Mouse (Mus musculus) heart, embryonic 16.5 days (tissue): ENCODE measurements around the gene Crlf3. TPM values are rescaled to one million over a fixed set of nuclear protein-coding genes. Genes with fewer than 3 reads are reported as not detected.
"Not testable (repeated sequence)": the region's sequence is repeated elsewhere in the genome, so short reads cannot be mapped to it uniquely, and the experiment has no call there.

Experiments
- ATAC-seq: fragments of 200-750 bp; cut with Nextera tagmentation; replicated peaks from 2 replicates; pipeline ENCODE4 v1.8.0; 2017; ENCODE audit warnings: moderate number of reproducible peaks; ENCODE audit not compliant: insufficient read depth, low FRiP score; ENCODE audit errors: extremely low read depth
- H3K27ac ChIP-seq: fragments of 300-500 bp; sonication (generic); 2 replicates; pipeline ENCODE4 v1.5.1; 2014; ENCODE audit warnings: mild to moderate bottlenecking, low read length, control low read depth, moderate library complexity
- H3K27me3 ChIP-seq: fragments of 300-500 bp; sonication (generic); 2 replicates; pipeline ENCODE4 v1.6.1; 2014; ENCODE audit warnings: low read length, mixed read lengths; ENCODE audit not compliant: control insufficient read depth, insufficient read depth
- H3K36me3 ChIP-seq: fragments of 300-500 bp; sonication (generic); 2 replicates; pipeline ENCODE4 v1.6.1; 2014; ENCODE audit not compliant: control insufficient read depth, insufficient read depth
- H3K4me1 ChIP-seq: fragments of 300-500 bp; sonication (generic); 2 replicates; pipeline ENCODE4 v1.6.1; 2014; ENCODE audit warnings: low read length, mixed read lengths; ENCODE audit not compliant: control insufficient read depth, insufficient read depth
- H3K4me2 ChIP-seq: fragments of 300-500 bp; sonication (generic); 2 replicates; pipeline ENCODE4 v1.6.1; 2014; ENCODE audit warnings: low read depth, mild to moderate bottlenecking, control low read depth, low read length
- H3K4me3 ChIP-seq: fragments of 300-500 bp; sonication (generic); 2 replicates; pipeline ENCODE4 v1.5.1; 2014; ENCODE audit warnings: mild to moderate bottlenecking, control low read depth, low read length
- H3K9ac ChIP-seq: fragments of 300-500 bp; sonication (generic); 2 replicates; pipeline ENCODE4 v1.6.1; 2014; ENCODE audit warnings: low read length, control low read depth
- H3K9me3 ChIP-seq: fragments of 300-500 bp; sonication (generic); replicated peaks from 2 replicates; pipeline ENCODE4 v1.6.1; 2016; ENCODE audit warnings: low read length; ENCODE audit not compliant: control insufficient read depth
- WGBS: fragments of 180-500 bp; shearing (Covaris S2); extraction: QIAGEN DNeasy Blood & Tissue Kit; methylation state at CpG from one replicate; pipeline ENCODE4 v1.1.7; 2014; 5-methylcytosine and 5-hydroxymethylcytosine counted together
- polyA plus RNA-seq: library from polyadenylated mRNA; unstranded; fragments of >200 nt; fragmentation: Nextera tagmentation; extraction: Ambion mirVana; gene quantifications from 2 replicates; pipeline ENCODE4 v1.2.1, GENCODE M21; 2015

The Crlf3 gene
- polyA plus RNA-seq, 1 experiment from 2014 or later, result 42.8 TPM

DNA sequence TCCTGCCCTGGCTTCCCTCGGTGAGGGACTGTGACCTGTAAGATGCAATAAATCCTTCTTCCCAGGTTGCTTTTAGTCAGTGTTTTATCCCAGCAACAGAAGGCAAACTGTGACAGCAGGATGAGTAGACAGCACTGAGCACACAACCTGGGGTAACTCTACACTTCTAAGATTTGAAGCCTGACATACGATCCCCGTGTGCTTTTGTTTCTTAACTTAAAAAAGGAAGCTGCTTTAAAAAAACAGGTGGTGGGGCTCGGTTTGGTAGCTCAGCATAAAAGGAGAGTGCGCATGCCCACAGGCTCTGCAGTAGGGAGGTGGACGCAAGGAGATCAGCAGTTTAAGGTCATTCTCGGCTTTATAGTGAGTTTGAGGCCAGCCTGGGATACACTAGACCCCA is 28.3 kb downstream of the Crlf3 start:
- Histone ChIP-seq H3K27ac (no peak overlapping the region), H3K36me3 (peaks cover 20% of the 10 kb centered on the region; the same call in 1 of the 2 replicates), H3K4me3 (no peak overlapping the region), H3K4me2 (no peak overlapping the region), H3K27me3 (no peaks in the 10 kb centered on the region), H3K9me3 (no peaks in the 10 kb centered on the region), H3K4me1 (peaks cover 32% of the 10 kb centered on the region), H3K9ac (no peak overlapping the region)
- ATAC-seq, result no peak
- WGBS, result 84% methylated on average over 7 of the region's 7 CpGs

DNA sequence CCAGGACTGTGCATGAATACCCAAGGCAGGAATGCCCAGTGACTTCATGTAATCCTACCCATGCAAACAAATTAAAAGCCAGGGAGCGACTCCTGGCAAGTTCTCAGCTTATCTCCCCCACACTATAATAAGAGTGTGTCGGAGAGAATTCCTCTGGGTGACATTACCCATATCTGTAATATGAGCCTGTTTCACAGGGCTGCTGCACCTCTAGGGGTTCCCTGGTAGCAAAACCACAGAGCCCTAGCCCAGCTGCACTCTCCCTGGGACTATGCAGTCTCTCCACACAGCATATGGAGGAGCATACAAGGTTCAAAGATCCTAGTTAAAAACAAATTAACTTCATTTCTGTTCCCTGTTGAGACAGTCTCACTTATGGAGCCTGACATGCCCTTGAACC is 30.7 kb downstream of the Crlf3 start:
- Histone ChIP-seq H3K27ac (peak overlapping the region; percentile 87), H3K9ac (peak overlapping the region; percentile 13; the same call in 1 of the 2 replicates)

DNA sequence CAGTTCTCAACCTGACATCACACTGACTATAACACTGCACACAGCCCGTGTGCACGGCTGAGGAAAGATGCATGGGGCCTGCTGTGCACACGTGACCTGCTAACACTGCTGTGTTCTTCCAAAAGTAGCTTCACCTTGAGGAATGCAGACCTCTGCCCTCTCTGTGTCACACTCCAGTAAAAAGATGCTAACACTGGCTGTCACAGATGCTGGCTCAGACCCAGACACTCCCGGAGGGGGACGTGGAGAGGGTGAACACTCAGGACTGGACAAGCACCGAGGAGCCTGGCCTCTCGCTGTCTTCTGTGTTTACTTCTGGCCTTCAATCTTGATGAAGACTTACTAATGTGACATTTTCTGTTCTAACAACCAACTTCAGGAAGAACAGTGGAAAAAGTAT is 33.9 kb downstream of the Crlf3 start:
- no peak; the same call in 1 of the 2 replicates for ATAC-seq
- Histone ChIP-seq H3K4me1 (peaks cover 14% of the 10 kb centered on the region), H3K9me3 (no peaks in the 10 kb centered on the region), H3K27ac (peak overlapping the region; percentile 52), H3K27me3 (no peaks in the 10 kb centered on the region), H3K4me2 (no peak overlapping the region), H3K9ac (no peak overlapping the region), H3K4me3 (no peak overlapping the region), H3K36me3 (peaks cover 5% of the 10 kb centered on the region; the same call in 1 of the 2 replicates)
- WGBS, result 48% methylated on average over 7 of the region's 7 CpGs

More for the DNA sequence above, 30.7 kb downstream of the Crlf3 start:
- H3K36me3 ChIP-seq, result peaks cover 7% of the 10 kb centered on the region; the same call in 1 of the 2 replicates
- 0 out of 2 replicates have a peak overlapping the region, but pooled peaks have one; percentile 25 for H3K4me2 ChIP-seq
- no peaks in the 10 kb centered on the region for H3K27me3 ChIP-seq
- H3K4me1 ChIP-seq, result peaks cover 25% of the 10 kb centered on the region
- WGBS, result 21% methylated on average over 2 of the region's 2 CpGs
- H3K9me3 ChIP-seq, result no peaks in the 10 kb centered on the region
- peak; percentile 93 for ATAC-seq
- H3K4me3 ChIP-seq, result no peak overlapping the region

DNA sequence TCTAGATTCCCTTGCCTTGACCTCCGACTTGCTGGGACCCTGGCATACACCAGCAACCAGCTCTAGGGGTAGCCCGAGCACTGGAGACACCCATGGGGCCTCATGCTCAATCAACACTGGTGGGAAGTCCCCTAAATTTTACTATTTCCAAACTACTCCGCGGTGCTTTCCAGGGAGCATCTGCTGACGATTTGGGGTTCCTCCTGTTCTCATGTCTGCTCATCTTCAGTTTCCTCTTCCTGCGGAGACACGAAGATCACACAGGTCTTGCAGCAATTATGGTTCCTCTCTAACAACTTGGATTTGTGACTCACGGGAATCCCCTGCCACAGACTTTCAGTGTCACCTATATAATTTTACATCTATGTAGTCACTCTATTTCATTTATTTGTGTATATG is 37.4 kb downstream of the Crlf3 start:
- no peak for ATAC-seq
- WGBS, result 87% methylated on average over 8 of the region's 8 CpGs

DNA sequence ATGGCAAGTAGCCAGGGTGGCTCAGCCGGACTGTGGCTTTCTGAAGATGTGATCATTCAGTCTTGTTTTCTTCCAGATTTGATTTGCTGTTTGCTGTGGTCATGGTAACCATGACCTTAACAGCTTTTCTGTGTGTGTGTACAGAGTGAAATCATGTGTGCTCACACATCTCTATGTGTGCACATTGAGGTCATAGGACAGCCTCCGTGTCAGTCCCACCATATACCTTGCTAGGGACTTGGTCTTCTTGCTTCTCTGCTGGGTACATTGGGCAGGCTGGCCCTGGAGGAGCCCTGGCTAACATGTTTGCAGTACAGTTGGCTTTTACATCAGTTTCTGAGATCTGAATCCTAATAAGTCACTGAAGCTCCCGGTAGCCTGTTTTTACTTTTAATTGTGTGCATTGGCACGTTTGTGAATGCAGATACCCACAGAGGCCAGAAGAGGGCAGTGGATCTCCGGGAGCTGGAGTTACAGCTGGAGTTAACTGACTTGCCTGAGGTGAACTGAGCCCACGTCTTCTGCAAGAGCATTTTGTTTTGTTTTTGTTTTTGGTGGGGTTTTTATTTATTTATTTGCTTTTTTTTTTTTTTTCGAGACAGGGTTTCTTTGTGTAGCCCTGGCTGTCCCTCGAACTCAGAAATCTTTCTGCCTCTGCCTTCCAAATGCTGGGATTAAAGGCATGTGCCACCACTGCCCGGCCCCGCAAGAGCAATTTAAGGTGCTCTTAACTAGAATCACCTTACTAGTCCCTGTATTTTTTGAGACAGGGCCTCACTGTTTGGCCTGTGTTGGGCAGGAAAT is 38.0 kb downstream of the Crlf3 start:
- H3K4me2 ChIP-seq, result no peak overlapping the region
- no peaks in the 10 kb centered on the region for H3K9me3 ChIP-seq
- no peaks in the 10 kb centered on the region for H3K4me1 ChIP-seq
- ATAC-seq, result no peak
- 60% methylated on average over 10 of the region's 10 CpGs for WGBS
- no peak overlapping the region for H3K4me3 ChIP-seq
- H3K9ac ChIP-seq, result no peak overlapping the region
- H3K27ac ChIP-seq, result no peak overlapping the region
- H3K27me3 ChIP-seq, result no peaks in the 10 kb centered on the region
- H3K36me3 ChIP-seq, result peaks cover 3% of the 10 kb centered on the region; the same call in 1 of the 2 replicates

More for the DNA sequence above, 37.4 kb downstream of the Crlf3 start:
- Histone ChIP-seq H3K27me3 (no peaks in the 10 kb centered on the region), H3K4me3 (no peak overlapping the region), H3K27ac (no peak overlapping the region), H3K4me1 (no peaks in the 10 kb centered on the region), H3K4me2 (no peak overlapping the region), H3K9me3 (no peaks in the 10 kb centered on the region), H3K9ac (no peak overlapping the region), H3K36me3 (peaks cover 5% of the 10 kb centered on the region; the same call in 1 of the 2 replicates)

DNA sequence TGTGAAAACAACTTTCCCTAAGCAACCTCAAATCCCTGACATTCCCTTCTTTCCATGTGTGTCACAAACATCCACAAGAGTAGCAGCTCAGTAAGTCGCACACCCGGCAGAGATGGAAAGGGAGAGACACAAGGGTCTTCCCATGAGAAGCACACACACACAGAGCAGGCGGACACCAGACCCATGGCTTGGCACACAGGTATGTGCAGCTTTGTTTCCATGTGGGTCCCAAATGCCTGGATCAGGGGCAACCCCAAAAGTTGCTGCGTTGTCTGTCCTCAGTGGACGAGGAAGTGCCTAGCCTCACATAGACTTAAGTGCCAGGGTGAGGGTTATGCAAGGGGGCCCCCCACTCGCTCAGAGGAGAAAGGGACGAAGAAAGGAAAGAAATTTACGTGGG is 43.3 kb downstream of the Crlf3 start:
- Histone ChIP-seq H3K4me1 (no peaks in the 10 kb centered on the region), H3K36me3 (peaks cover 15% of the 10 kb centered on the region), H3K27ac (no peak overlapping the region), H3K4me2 (no peak overlapping the region), H3K9ac (no peak overlapping the region), H3K4me3 (no peak overlapping the region), H3K9me3 (no peaks in the 10 kb centered on the region), H3K27me3 (no peaks in the 10 kb centered on the region)
- 74% methylated on average over 8 of the region's 8 CpGs for WGBS
- ATAC-seq, result no peak

DNA sequence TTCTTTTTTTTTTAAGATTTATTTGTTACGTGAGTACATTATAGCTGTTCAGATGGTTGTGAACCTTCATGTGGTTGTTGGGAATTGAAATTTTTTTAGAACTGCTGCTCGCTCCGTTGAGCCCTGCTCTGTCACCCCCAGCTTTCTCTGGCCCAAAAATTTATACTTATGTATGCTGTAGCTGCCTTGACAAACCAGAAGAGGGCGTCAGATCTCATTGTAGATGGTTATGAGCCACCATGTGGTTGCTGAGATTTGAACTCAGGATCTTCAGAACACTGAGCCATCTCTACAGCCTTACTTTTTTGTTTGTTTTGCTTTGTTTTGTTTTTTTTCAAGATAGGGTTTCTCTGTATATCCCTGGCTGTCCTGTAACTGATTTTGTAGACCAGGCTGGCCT is 59.5 kb downstream of the Crlf3 start:
- H3K4me2 ChIP-seq, result no peak overlapping the region
- no peak for ATAC-seq
- H3K27ac ChIP-seq, result no peak overlapping the region
- no peak overlapping the region for H3K4me3 ChIP-seq
- H3K36me3 ChIP-seq, result peaks cover 44% of the 10 kb centered on the region
- 87% methylated on average over 4 of the region's 4 CpGs for WGBS
- no peaks in the 10 kb centered on the region for H3K4me1 ChIP-seq
- H3K9me3 ChIP-seq, result no peaks in the 10 kb centered on the region
- no peak overlapping the region for H3K9ac ChIP-seq
- H3K27me3 ChIP-seq, result no peaks in the 10 kb centered on the region

DNA sequence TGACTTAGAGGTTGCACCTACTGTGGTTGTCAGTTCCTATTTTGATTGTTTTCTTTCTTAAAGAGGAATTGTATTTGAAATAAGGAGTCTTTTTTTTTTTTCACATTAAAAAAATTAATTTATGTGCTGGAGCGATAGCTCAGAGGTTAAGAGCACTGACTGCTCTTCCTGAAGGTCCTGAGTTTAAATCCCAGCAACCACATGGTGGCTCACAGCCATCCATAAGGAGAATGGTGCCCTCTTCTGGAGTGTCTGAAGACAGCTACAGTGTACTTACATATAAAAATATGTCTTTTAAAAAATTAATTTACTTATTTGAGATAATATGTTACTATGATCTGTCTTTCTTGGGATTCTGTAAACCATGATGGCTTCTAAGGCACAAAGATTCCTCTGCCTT is 61.0 kb downstream of the Crlf3 start:
- 90% methylated on average over 1 of the region's 1 CpGs for WGBS
- ATAC-seq, result no peak
- no peak overlapping the region for H3K4me3 ChIP-seq
- no peak overlapping the region for H3K27ac ChIP-seq
- H3K9me3 ChIP-seq, result no peaks in the 10 kb centered on the region
- H3K4me1 ChIP-seq, result no peaks in the 10 kb centered on the region
- H3K9ac ChIP-seq, result no peak overlapping the region
- no peak overlapping the region for H3K4me2 ChIP-seq
- H3K36me3 ChIP-seq, result peaks cover 39% of the 10 kb centered on the region
- no peaks in the 10 kb centered on the region for H3K27me3 ChIP-seq

DNA sequence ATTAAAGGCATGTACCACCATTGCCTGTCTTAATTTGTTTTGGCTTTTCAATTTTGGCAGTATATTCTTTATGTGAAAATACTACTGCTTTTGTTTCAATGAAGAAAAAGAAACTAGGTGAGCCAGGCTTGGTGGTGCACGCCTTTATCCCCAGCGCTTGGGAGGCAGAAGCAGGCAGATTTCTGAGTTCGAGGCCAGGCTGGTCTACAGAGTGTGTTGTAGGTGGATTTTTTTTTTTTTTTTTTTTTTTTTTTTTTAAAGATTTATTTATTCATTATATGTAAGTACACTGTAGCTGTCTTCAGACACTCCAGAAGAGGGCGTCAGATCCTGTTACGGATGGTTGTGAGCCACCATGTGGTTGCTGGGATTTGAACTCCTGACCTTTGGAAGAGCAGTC is 64.3 kb downstream of the Crlf3 start:
- not testable (repeated sequence) for H3K9ac ChIP-seq, H3K4me3 ChIP-seq, H3K9me3 ChIP-seq, H3K27ac ChIP-seq, H3K27me3 ChIP-seq, ATAC-seq, H3K4me1 ChIP-seq, H3K4me2 ChIP-seq
- 94% methylated on average over 3 of the region's 5 CpGs for WGBS
- peaks cover 46% of the 10 kb centered on the region for H3K36me3 ChIP-seq
